Mouse (Mus musculus) C2C12 (cell line): ENCODE measurements around the gene Fer.

Experiments
- CEBPB ChIP-seq: IDR thresholded peaks from one replicate; pipeline ENCODE4 v1.6.1; 2011; ENCODE audit warnings: low read depth, mild to moderate bottlenecking, control low read depth, moderate library complexity
- MAX ChIP-seq: IDR thresholded peaks from one replicate; pipeline ENCODE4 v1.6.1; 2011; ENCODE audit warnings: mild to moderate bottlenecking, control low read depth
- USF1 ChIP-seq: IDR thresholded peaks from one replicate; pipeline ENCODE4 v1.6.1; 2011; ENCODE audit warnings: low read depth, mild to moderate bottlenecking, control low read depth, moderate library complexity

DNA sequence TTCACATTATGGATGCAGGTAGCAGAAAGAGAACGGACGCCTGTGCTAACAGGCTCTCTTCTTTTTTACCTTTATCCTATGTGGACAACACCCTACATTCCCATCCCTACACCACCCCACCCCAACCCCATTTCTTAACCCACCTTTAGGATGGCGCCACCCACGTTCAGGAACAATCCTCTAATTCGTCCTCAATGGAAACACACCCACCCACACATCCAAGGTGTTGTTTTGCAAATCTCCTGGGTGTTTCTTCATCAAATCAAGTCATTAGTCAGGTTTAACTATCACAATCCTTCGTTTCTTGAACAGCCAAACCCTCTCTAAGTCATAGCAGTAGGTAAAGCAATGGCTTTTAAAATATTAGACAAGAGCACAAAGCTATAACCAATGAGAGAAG lies 49.3 kb upstream of the Fer start:
- no peak for TF ChIP-seq CEBPB
- TF ChIP-seq USF1: no peak
- TF ChIP-seq MAX: no peak
